Mouse (Mus musculus): ENCODE measurements at regions not wholly inside any gene's neighbourhood (a gene's known extent, or its start where the extent isn't known, plus 50 kb on each side); places are given as distances from the start of the nearest gene placed in this dataset.
"Not testable (repeated sequence)": the region's sequence is repeated elsewhere in the genome, so short reads cannot be mapped to it uniquely, and the experiment has no call there.

GRCm38 (mm10) chr3:54555954-54556353 is 136.7 kb upstream of the Supt20 start:
- no peaks in the 10 kb centered on the region for H3K36me3 ChIP-seq
- no peaks in the 10 kb centered on the region for H3K27me3 ChIP-seq (replicated peaks)
- ATAC-seq, result no peak
- H3K4me2 ChIP-seq (replicated peaks), result no peak overlapping the region
- no peaks in the 10 kb centered on the region for H3K4me1 ChIP-seq (replicated peaks)
- H3K4me3 ChIP-seq (replicated peaks), result no peak overlapping the region
- H3K9ac ChIP-seq, result no peak overlapping the region
- no peaks in the 10 kb centered on the region for H3K9me3 ChIP-seq
- no peak overlapping the region for H3K27ac ChIP-seq
- WGBS, result 90% methylated on average over 2 of the region's 2 CpGs

- H3K4me2 ChIP-seq (replicated peaks), result no peak overlapping the region
- H3K27me3 ChIP-seq (replicated peaks), result no peaks in the 10 kb centered on the region
- no peaks in the 10 kb centered on the region for H3K36me3 ChIP-seq
- WGBS, result 84% methylated on average over 2 of the region's 2 CpGs
- H3K4me1 ChIP-seq (replicated peaks), result no peaks in the 10 kb centered on the region
- no peak overlapping the region for H3K9ac ChIP-seq
- no peak overlapping the region for H3K27ac ChIP-seq
- ATAC-seq, result no peak
- no peak overlapping the region for H3K4me3 ChIP-seq (replicated peaks)
- no peaks in the 10 kb centered on the region for H3K9me3 ChIP-seq
Measured at GRCm38 (mm10) chr3:54559053-54559452, 133.6 kb upstream of the Supt20 start.

- ATAC-seq, result no peak
- H3K4me2 ChIP-seq (replicated peaks), result no peak overlapping the region
- no peak overlapping the region for H3K9ac ChIP-seq
- no peaks in the 10 kb centered on the region for H3K9me3 ChIP-seq
- WGBS, result 94% methylated on average over 2 of the region's 2 CpGs
- no peak overlapping the region for H3K4me3 ChIP-seq (replicated peaks)
- H3K4me1 ChIP-seq (replicated peaks), result no peaks in the 10 kb centered on the region
- H3K27me3 ChIP-seq (replicated peaks), result no peaks in the 10 kb centered on the region
- no peaks in the 10 kb centered on the region for H3K36me3 ChIP-seq
- H3K27ac ChIP-seq, result no peak overlapping the region
Measured at GRCm38 (mm10) chr3:54559527-54559926, 133.1 kb upstream of the Supt20 start.

GRCm38 (mm10) chr3:54560056-54560922 is 132.3 kb upstream of the Supt20 start:
- H3K4me1 ChIP-seq (replicated peaks), result 0 out of 2 replicates have a peak, but pooled peaks cover 3% of the 10 kb centered on the region
- 37% methylated on average over 5 of the region's 5 CpGs for WGBS
- no peaks in the 10 kb centered on the region for H3K36me3 ChIP-seq
- no peak for ATAC-seq
- no peaks in the 10 kb centered on the region for H3K27me3 ChIP-seq (replicated peaks)
- no peaks in the 10 kb centered on the region for H3K9me3 ChIP-seq
- no peak overlapping the region for H3K4me2 ChIP-seq (replicated peaks)
- no peak overlapping the region for H3K27ac ChIP-seq
- H3K4me3 ChIP-seq (replicated peaks), result no peak overlapping the region
- no peak overlapping the region for H3K9ac ChIP-seq

GRCm38 (mm10) chr3:54567329-54567728 is 125.3 kb upstream of the Supt20 start:
- Histone ChIP-seq H3K27ac (no peak overlapping the region), H3K27me3 (replicated peaks) (no peaks in the 10 kb centered on the region), H3K4me3 (replicated peaks) (no peak overlapping the region), H3K4me2 (replicated peaks) (no peak overlapping the region), H3K9me3 (no peaks in the 10 kb centered on the region), H3K36me3 (no peaks in the 10 kb centered on the region), H3K9ac (no peak overlapping the region), H3K4me1 (replicated peaks) (0 out of 2 replicates have a peak, but pooled peaks cover 3% of the 10 kb centered on the region)
- 96% methylated on average over 1 of the region's 1 CpGs for WGBS
- ATAC-seq, result no peak

- H3K4me2 ChIP-seq (replicated peaks), result no peak overlapping the region
- no peaks in the 10 kb centered on the region for H3K9me3 ChIP-seq
- no peaks in the 10 kb centered on the region for H3K36me3 ChIP-seq
- no peaks in the 10 kb centered on the region for H3K27me3 ChIP-seq (replicated peaks)
- no peak overlapping the region for H3K4me3 ChIP-seq (replicated peaks)
- no peak overlapping the region for H3K9ac ChIP-seq
- 80% methylated on average over 5 of the region's 5 CpGs for WGBS
- no peak overlapping the region for H3K27ac ChIP-seq
- no peak for ATAC-seq
- 0 out of 2 replicates have a peak, but pooled peaks cover 3% of the 10 kb centered on the region for H3K4me1 ChIP-seq (replicated peaks)
Measured at GRCm38 (mm10) chr3:54568096-54568495, 124.5 kb upstream of the Supt20 start.

- WGBS, result 80% methylated on average over 8 of the region's 8 CpGs
- ATAC-seq, result no peak
- Histone ChIP-seq H3K9ac (no peak overlapping the region), H3K4me1 (replicated peaks) (no peaks in the 10 kb centered on the region), H3K27me3 (replicated peaks) (no peaks in the 10 kb centered on the region), H3K36me3 (no peaks in the 10 kb centered on the region), H3K4me3 (replicated peaks) (no peak overlapping the region), H3K4me2 (replicated peaks) (no peak overlapping the region), H3K9me3 (no peaks in the 10 kb centered on the region), H3K27ac (no peak overlapping the region)
Measured at GRCm38 (mm10) chr3:54570501-54570900, 122.1 kb upstream of the Supt20 start.

GRCm38 (mm10) chr3:54577851-54578250 is 114.8 kb upstream of the Supt20 start:
- Histone ChIP-seq H3K27ac (no peak overlapping the region), H3K27me3 (replicated peaks) (no peaks in the 10 kb centered on the region), H3K4me3 (replicated peaks) (no peak overlapping the region), H3K36me3 (no peaks in the 10 kb centered on the region), H3K9me3 (no peaks in the 10 kb centered on the region), H3K4me2 (replicated peaks) (no peak overlapping the region), H3K9ac (no peak overlapping the region), H3K4me1 (replicated peaks) (no peaks in the 10 kb centered on the region)
- 89% methylated on average over 5 of the region's 5 CpGs for WGBS
- ATAC-seq, result no peak

- ATAC-seq, result no peak
- no peaks in the 10 kb centered on the region for H3K27me3 ChIP-seq (replicated peaks)
- H3K4me2 ChIP-seq (replicated peaks), result no peak overlapping the region
- no peaks in the 10 kb centered on the region for H3K4me1 ChIP-seq (replicated peaks)
- H3K36me3 ChIP-seq, result no peaks in the 10 kb centered on the region
- no peak overlapping the region for H3K27ac ChIP-seq
- no peaks in the 10 kb centered on the region for H3K9me3 ChIP-seq
- 92% methylated on average over 2 of the region's 2 CpGs for WGBS
- no peak overlapping the region for H3K4me3 ChIP-seq (replicated peaks)
- H3K9ac ChIP-seq, result no peak overlapping the region
Measured at GRCm38 (mm10) chr3:54579425-54579824, 113.2 kb upstream of the Supt20 start.

GRCm38 (mm10) chr3:54580339-54580738 is 112.3 kb upstream of the Supt20 start:
- 88% methylated on average over 6 of the region's 6 CpGs for WGBS
- no peak for ATAC-seq

GRCm38 (mm10) chr3:54585781-54586180 is 106.8 kb upstream of the Supt20 start:
- 87% methylated on average over 10 of the region's 10 CpGs for WGBS
- not testable (repeated sequence) for H3K4me3 ChIP-seq (replicated peaks); H3K27me3 ChIP-seq (replicated peaks); H3K36me3 ChIP-seq; H3K9me3 ChIP-seq; H3K4me2 ChIP-seq (replicated peaks); ATAC-seq; H3K9ac ChIP-seq; H3K4me1 ChIP-seq (replicated peaks); H3K27ac ChIP-seq

More at GRCm38 (mm10) chr3:54580339-54580738, 112.3 kb upstream of the Supt20 start:
- H3K27me3 ChIP-seq (replicated peaks), result no peaks in the 10 kb centered on the region
- no peak overlapping the region for H3K27ac ChIP-seq
- no peaks in the 10 kb centered on the region for H3K9me3 ChIP-seq
- H3K36me3 ChIP-seq, result no peaks in the 10 kb centered on the region
- H3K4me2 ChIP-seq (replicated peaks), result no peak overlapping the region
- H3K9ac ChIP-seq, result no peak overlapping the region
- H3K4me3 ChIP-seq (replicated peaks), result no peak overlapping the region
- H3K4me1 ChIP-seq (replicated peaks), result no peaks in the 10 kb centered on the region

- no peaks in the 10 kb centered on the region for H3K4me1 ChIP-seq (replicated peaks)
- peak overlapping the region; percentile 41 for H3K4me2 ChIP-seq (replicated peaks)
- 48% methylated on average over 21 of the region's 21 CpGs for WGBS
- H3K4me3 ChIP-seq (replicated peaks), result peak overlapping the region; percentile 16; the same call in 1 of the 2 replicates
- H3K27ac ChIP-seq, result 0 out of 2 replicates have a peak overlapping the region, but pooled peaks have one; percentile 23
- H3K9ac ChIP-seq, result no peak overlapping the region
- ATAC-seq, result no peak
- no peaks in the 10 kb centered on the region for H3K27me3 ChIP-seq (replicated peaks)
- H3K36me3 ChIP-seq, result no peaks in the 10 kb centered on the region
- H3K9me3 ChIP-seq, result no peaks in the 10 kb centered on the region
Measured at GRCm38 (mm10) chr3:54587127-54587995, 105.2 kb upstream of the Supt20 start.

Data from intestine, embryonic 15.5 days (tissue).